Mouse (Mus musculus): ENCODE results near the gene Fam181a. TPM values are rescaled to one million over a fixed set of nuclear protein-coding genes. Genes with fewer than 3 reads are reported as not detected.

The Fam181a gene
- polyA plus RNA-seq, 1 experiment, result not detected

DNA sequence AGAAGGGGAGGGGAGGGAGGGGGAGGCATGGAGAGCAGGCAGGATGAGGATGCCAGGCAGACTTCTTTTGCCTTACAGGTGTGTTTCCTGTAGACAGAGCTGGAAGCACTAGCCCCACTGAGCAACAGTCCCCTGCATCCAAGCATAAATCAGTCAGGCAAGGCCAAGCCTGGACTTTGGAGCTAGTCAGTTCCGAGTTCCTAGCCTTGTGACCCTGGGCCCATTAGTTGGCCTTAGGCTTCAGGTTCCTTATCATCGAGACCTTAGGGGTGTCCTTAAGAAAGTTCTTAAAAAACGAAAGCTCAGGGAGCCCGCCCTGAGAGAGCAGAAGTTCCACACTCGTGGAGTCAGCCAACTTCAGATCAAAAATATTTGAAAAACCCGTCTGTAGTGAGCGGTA, 34.2 kb downstream of the Fam181a start:
- H3K4me1 ChIP-seq (ENCODE audit: control insufficient read depth, insufficient read depth, low read length), result peaks cover 16% of the 10 kb centered on the region
- TF ChIP-seq POLR2A (IDR thresholded peaks at IDR 0.05; ENCODE audit: insufficient read depth, low read depth, low read length) (no peak), CTCF (IDR thresholded peaks at IDR 0.05; ENCODE audit: insufficient read depth, low read depth, low read length) (no peak)
- no peak overlapping the region for H3K27ac ChIP-seq (ENCODE audit: insufficient read depth, low read depth, low read length)
- no peak overlapping the region for H3K4me3 ChIP-seq (ENCODE audit: insufficient read depth, low read depth, low read length)
- whole genome bisulfite sequencing, result 93% methylated on average over 7 of the region's 7 CpGs

DNA sequence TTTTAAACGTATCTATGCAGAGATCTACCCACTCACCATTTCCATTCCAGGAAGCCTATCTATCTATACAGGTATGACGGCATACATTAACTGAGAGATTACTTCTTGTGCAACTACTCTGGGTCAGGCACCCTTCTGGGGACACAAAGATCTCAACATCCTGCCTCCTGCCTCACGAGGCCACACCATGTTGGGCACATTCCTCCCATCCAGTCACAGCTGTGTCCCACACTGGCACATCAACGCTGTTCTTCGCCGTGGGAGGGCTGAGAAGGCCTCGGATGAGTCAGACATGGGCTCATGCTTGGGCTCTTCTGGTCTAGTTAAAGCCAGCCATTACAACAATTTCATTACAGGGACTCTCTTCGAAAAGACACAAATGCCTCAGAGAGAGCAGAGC, 36.2 kb downstream of the Fam181a start:
- 39% methylated on average over 8 of the region's 8 CpGs for WGBS
- H3K4me3 ChIP-seq (ENCODE audit: insufficient read depth, low read depth, low read length), result no peak overlapping the region
- H3K27ac ChIP-seq (ENCODE audit: insufficient read depth, low read depth, low read length), result peak overlapping the region; percentile 75
- peaks cover 16% of the 10 kb centered on the region for H3K4me1 ChIP-seq (ENCODE audit: control insufficient read depth, insufficient read depth, low read length)
- no peak for TF ChIP-seq POLR2A (IDR thresholded peaks at IDR 0.05; ENCODE audit: insufficient read depth, low read depth, low read length)
- no peak for TF ChIP-seq CTCF (IDR thresholded peaks at IDR 0.05; ENCODE audit: insufficient read depth, low read depth, low read length)

DNA sequence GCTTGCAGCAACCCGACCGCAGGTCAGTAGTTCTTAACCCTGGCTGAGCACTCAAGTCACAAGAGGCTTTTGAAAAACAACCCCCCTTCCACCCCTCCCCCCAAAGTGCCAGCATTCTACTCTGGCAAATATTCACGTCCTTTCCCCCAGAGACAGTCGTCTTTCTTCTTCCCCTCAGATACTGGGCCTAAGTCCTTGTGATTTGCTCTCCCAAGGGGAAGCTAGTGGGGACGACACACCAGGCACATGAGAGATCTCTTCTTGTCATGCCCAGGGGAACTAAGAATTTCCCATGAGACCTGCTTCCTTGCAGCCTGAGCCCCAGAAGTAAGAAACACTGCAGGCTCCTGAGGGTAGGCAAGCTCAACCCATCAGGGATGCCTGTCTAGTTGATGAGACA, 36.6 kb downstream of the Fam181a start:
- H3K4me3 ChIP-seq (ENCODE audit: insufficient read depth, low read depth, low read length), result no peak overlapping the region
- H3K27ac ChIP-seq (ENCODE audit: insufficient read depth, low read depth, low read length), result peak overlapping the region; percentile 75
- TF ChIP-seq CTCF (IDR thresholded peaks at IDR 0.05; ENCODE audit: insufficient read depth, low read depth, low read length) (no peak), POLR2A (IDR thresholded peaks at IDR 0.05; ENCODE audit: insufficient read depth, low read depth, low read length) (no peak)
- 54% methylated on average over 5 of the region's 5 CpGs for WGBS
- peaks cover 16% of the 10 kb centered on the region for H3K4me1 ChIP-seq (ENCODE audit: control insufficient read depth, insufficient read depth, low read length)

DNA sequence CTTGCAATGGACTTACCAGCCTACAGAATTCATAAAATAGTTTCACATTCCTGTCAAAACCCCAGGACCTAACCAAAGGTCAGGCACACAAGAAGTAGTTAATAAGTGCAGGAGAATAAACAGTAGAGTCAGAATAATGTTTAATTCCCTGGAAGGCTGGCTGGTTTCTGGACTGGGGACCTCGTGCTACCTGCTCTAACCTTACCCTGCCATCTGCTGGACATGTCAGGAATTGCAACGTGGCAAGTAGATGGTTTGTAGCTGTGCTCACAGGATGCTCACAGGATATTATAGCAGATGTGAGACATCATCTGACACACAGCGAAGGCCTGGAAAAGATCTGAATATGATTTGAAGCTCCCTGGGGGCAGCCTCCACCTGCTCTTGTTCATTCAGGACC, 37.7 kb downstream of the Fam181a start:
- Histone ChIP-seq H3K27ac (ENCODE audit: insufficient read depth, low read depth, low read length) (no peak overlapping the region), H3K4me3 (ENCODE audit: insufficient read depth, low read depth, low read length) (no peak overlapping the region), H3K4me1 (ENCODE audit: control insufficient read depth, insufficient read depth, low read length) (peaks cover 19% of the 10 kb centered on the region)
- 6% methylated on average over 3 of the region's 3 CpGs for WGBS
- TF ChIP-seq POLR2A (IDR thresholded peaks at IDR 0.05; ENCODE audit: insufficient read depth, low read depth, low read length) (no peak), CTCF (IDR thresholded peaks at IDR 0.05; ENCODE audit: insufficient read depth, low read depth, low read length) (no peak)

DNA sequence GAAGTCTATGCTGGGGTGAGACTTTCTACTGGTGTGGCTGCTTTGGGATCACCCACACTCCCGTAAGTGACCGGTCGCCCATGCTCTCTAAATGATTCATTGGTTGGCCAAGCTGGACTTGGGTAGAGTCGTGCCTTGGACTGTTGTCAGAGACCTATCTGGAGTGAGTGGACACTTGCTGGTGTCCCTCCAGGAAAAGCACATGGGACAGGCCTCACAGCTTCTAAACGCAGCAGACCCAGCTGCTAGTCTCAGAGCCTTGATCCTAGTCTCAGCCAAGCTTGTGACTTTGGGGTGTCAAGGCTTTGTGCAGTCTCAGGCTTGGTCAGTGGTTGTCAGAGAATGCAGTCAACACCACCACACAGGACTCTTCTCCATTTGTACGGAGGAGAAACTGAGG, 42.0 kb downstream of the Fam181a start:
- Histone ChIP-seq H3K4me3 (ENCODE audit: insufficient read depth, low read depth, low read length) (no peak overlapping the region), H3K4me1 (ENCODE audit: control insufficient read depth, insufficient read depth, low read length) (peaks cover 9% of the 10 kb centered on the region), H3K27ac (ENCODE audit: insufficient read depth, low read depth, low read length) (no peak overlapping the region)
- TF ChIP-seq POLR2A (IDR thresholded peaks at IDR 0.05; ENCODE audit: insufficient read depth, low read depth, low read length), result no peak
- TF ChIP-seq CTCF (IDR thresholded peaks at IDR 0.05; ENCODE audit: insufficient read depth, low read depth, low read length), result no peak
- 91% methylated on average over 6 of the region's 6 CpGs for WGBS

DNA sequence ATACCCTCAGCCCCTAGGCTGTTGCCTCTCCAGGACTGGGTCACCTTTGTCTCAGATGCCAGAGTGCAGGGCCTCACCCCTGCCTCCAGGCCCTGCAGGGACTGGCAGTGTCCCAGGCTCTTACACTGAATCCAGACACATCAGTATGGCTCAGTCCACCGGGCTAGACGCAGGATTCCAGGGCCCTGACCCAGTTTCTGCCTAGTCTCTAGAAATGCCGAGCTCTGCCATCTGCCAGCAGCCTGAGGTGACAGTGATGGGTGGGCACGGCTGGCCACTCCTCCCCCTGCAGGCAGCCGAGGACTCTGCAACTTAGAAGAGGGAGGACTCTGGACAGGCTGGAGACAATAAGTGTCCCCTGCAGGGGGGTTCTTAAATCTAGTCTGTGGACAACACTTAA, 42.8 kb downstream of the Fam181a start:
- H3K27ac ChIP-seq (ENCODE audit: insufficient read depth, low read depth, low read length), result no peak overlapping the region
- H3K4me3 ChIP-seq (ENCODE audit: insufficient read depth, low read depth, low read length), result no peak overlapping the region
- no peak for TF ChIP-seq CTCF (IDR thresholded peaks at IDR 0.05; ENCODE audit: insufficient read depth, low read depth, low read length)
- no peak for TF ChIP-seq POLR2A (IDR thresholded peaks at IDR 0.05; ENCODE audit: insufficient read depth, low read depth, low read length)
- H3K4me1 ChIP-seq (ENCODE audit: control insufficient read depth, insufficient read depth, low read length), result peaks cover 9% of the 10 kb centered on the region
- WGBS, result 31% methylated on average over 5 of the region's 5 CpGs

DNA sequence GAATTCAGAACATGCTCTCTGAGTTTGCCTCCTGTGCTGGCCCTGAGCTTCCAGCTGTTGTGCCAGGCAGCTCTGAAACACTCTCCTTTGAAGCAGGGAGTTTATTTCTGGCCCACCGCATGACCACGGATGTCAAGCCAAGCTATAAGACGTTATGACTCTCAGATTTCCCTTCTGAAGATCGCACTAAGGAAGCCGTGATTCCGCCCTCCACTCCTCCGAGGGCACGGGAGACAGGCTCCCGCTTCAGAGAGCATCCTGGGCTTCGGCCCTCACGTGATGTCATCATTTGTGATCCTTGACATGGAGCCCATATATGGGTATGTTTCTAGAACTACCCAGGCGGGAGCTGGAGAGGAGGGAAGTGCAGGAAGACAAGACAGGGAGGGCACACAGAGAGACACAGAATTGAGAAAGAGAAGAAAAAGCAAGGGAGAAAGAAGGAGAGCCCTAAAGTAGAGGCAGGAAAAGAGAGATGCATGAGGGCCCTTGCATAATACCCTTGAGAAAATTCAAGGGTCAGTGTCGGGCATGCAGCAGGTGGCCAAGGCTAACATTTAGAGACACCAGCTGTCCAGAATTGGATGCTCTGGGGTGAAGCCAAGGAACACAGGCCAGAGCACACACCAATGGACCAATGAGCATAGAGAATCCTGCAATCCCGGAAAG, 45.1 kb downstream of the Fam181a start, which contains the start of gene Asb2:
Gene Asb2, minus strand, starts transcription at position 256 of the 669 bp plus-strand sequence.
- WGBS, result 70% methylated on average over 14 of the region's 14 CpGs
- Histone ChIP-seq H3K4me1 (ENCODE audit: control insufficient read depth, insufficient read depth, low read length) (peaks cover 22% of the 10 kb centered on the region), H3K4me3 (ENCODE audit: insufficient read depth, low read depth, low read length) (no peak within 1 kb of the TSS), H3K27ac (ENCODE audit: insufficient read depth, low read depth, low read length) (no peak within 1 kb of the TSS)
- TF ChIP-seq POLR2A (IDR thresholded peaks at IDR 0.05; ENCODE audit: insufficient read depth, low read depth, low read length) (no peak), CTCF (IDR thresholded peaks at IDR 0.05; ENCODE audit: insufficient read depth, low read depth, low read length) (no peak)

DNA sequence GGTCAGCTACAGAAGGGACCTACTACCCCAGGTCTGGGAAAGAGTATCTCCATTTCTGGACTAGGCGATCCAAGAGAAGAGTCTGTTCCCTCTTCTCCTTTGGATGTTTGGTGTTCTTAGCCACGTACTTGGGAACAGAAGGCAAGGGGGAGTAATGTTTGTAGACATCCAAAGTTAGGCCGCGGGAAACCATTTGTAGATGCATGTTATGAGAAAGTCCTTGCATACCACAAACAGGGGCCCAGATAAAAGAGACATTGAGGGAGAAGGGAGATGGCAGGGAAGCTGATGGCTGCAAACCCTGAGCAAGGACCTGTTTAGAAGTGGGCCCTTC, 45.6 kb downstream of the Fam181a start:
- WGBS, result 90% methylated on average over 4 of the region's 4 CpGs
- Histone ChIP-seq H3K4me1 (ENCODE audit: control insufficient read depth, insufficient read depth, low read length) (peaks cover 22% of the 10 kb centered on the region), H3K4me3 (ENCODE audit: insufficient read depth, low read depth, low read length) (no peak overlapping the region), H3K27ac (ENCODE audit: insufficient read depth, low read depth, low read length) (no peak overlapping the region)
- TF ChIP-seq POLR2A (IDR thresholded peaks at IDR 0.05; ENCODE audit: insufficient read depth, low read depth, low read length), result no peak

DNA sequence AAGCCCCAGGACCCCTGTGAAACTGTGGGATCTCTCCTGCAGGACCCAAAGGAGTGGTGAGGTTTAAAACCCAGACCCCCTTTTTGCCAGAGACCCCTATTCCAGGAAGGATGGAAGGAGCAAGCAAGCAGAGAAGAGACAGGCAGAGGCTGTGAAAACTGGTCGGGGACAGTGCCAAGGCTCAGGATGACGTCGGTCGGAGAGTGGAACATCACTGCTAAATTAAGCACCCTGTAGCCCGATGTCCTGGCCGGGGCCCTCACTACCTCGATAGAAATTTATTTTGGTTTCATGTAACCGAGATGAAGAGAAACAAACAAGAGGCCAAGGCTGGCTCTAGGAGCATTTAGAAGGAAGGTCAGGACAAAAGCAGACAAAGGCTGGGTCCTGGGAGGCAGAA, 47.4 kb downstream of the Fam181a start:
- 73% methylated on average over 8 of the region's 8 CpGs for WGBS
- TF ChIP-seq CTCF (IDR thresholded peaks at IDR 0.05; ENCODE audit: insufficient read depth, low read depth, low read length) (no peak), POLR2A (IDR thresholded peaks at IDR 0.05; ENCODE audit: insufficient read depth, low read depth, low read length) (no peak)
- Histone ChIP-seq H3K27ac (ENCODE audit: insufficient read depth, low read depth, low read length) (no peak overlapping the region), H3K4me3 (ENCODE audit: insufficient read depth, low read depth, low read length) (no peak overlapping the region), H3K4me1 (ENCODE audit: control insufficient read depth, insufficient read depth, low read length) (peaks cover 22% of the 10 kb centered on the region)
